Mouse (Mus musculus): ENCODE measurements around the gene Gm5565. TPM values are rescaled to one million over a fixed set of nuclear protein-coding genes. Genes with fewer than 3 reads are reported as not detected.
"Not testable (repeated sequence)": the region's sequence is repeated elsewhere in the genome, so short reads cannot be mapped to it uniquely, and the experiment has no call there.

Gm5565 gene
- polyA plus RNA-seq (2016; fragmentation: Nextera tagmentation; extraction: Ambion mirVana) = not detected in 2 replicates

DNA sequence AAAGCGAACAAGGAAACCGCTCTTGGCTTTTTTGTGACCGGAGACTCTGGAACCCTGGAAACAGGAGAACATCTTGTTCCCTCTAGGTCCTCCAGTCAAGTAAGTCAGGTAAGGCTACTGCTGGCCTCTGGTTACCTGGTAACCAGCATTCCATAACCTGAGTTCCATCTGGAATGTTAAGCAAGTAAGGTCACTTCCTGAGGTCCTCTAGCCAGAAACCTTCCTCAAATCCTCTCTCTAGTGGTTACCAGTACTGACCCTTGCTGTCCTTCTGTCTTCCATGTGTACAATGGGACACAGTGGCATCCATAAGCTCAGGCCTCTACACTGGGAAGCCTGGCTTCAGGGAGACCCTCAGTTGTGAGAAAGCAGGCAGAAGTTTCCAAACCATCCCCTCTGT lies at the start of gene Gm5565:
TSS of gene Gm5565 (minus strand) at position 101 of the 400 bp plus-strand sequence.
- not testable (repeated sequence) for H3K9ac ChIP-seq; H3K4me1 ChIP-seq (replicated peaks); H3K4me3 ChIP-seq; H3K4me2 ChIP-seq; H3K36me3 ChIP-seq; ATAC-seq (ENCODE audit: insufficient number of reproducible peaks, low FRiP score); H3K27me3 ChIP-seq (replicated peaks); H3K27ac ChIP-seq (ENCODE audit: poor library complexity, severe bottlenecking)
- WGBS = 84% methylated on average over 3 of the region's 3 CpGs
- H3K9me3 ChIP-seq (replicated peaks) = peaks cover 17% of the 10 kb centered on the region

DNA sequence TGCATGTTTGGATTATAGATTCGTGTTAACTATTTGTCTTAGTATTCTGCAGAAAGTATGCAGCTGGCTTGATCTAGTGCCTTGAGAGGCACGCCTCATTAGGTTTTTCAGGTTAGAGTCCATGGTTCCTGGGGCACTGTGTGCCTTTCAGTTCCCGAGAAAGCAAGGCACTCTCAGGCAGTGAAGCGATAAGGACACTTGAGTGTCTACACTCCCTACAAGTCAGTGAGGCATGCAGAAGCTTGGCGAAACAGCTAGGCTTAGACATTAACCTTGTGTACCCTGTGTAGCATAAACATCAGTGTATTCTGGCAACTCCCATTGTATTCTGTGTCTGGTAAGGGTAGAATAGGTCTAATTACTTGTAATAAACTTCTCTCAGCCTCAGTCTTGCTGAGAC lies 45.2 kb upstream of the Gm5565 start:
- Histone ChIP-seq H3K27ac (ENCODE audit: poor library complexity, severe bottlenecking) (no peak overlapping the region), H3K4me3 (no peak overlapping the region), H3K9ac (no peak overlapping the region), H3K9me3 (replicated peaks) (no peaks in the 10 kb centered on the region), H3K4me2 (no peak overlapping the region), H3K27me3 (replicated peaks) (no peaks in the 10 kb centered on the region), H3K36me3 (peaks cover 88% of the 10 kb centered on the region), H3K4me1 (replicated peaks) (no peaks in the 10 kb centered on the region)
- ATAC-seq (ENCODE audit: insufficient number of reproducible peaks, low FRiP score) = no peak
- 87% methylated on average over 5 of the region's 5 CpGs for WGBS

GRCm38 (mm10) chr5:146203921-146204320 lies 43.6 kb upstream of the Gm5565 start:
- Histone ChIP-seq H3K4me2 (no peak overlapping the region), H3K36me3 (peaks cover 79% of the 10 kb centered on the region), H3K9ac (no peak overlapping the region), H3K27ac (ENCODE audit: poor library complexity, severe bottlenecking) (no peak overlapping the region), H3K9me3 (replicated peaks) (no peaks in the 10 kb centered on the region), H3K27me3 (replicated peaks) (no peaks in the 10 kb centered on the region), H3K4me3 (no peak overlapping the region), H3K4me1 (replicated peaks) (no peaks in the 10 kb centered on the region)
- ATAC-seq (ENCODE audit: insufficient number of reproducible peaks, low FRiP score) = no peak
- WGBS = 86% methylated on average over 2 of the region's 2 CpGs

- H3K9ac ChIP-seq = no peak overlapping the region
- H3K4me1 ChIP-seq (replicated peaks) = no peaks in the 10 kb centered on the region
- ATAC-seq (ENCODE audit: insufficient number of reproducible peaks, low FRiP score) = no peak
- no peak overlapping the region for H3K4me3 ChIP-seq
- WGBS = 92% methylated on average over 6 of the region's 6 CpGs
- no peaks in the 10 kb centered on the region for H3K27me3 ChIP-seq (replicated peaks)
- H3K9me3 ChIP-seq (replicated peaks) = no peaks in the 10 kb centered on the region; the same call in 1 of the 2 replicates
- H3K4me2 ChIP-seq = no peak overlapping the region
- H3K36me3 ChIP-seq = peaks cover 45% of the 10 kb centered on the region
- H3K27ac ChIP-seq (ENCODE audit: poor library complexity, severe bottlenecking) = no peak overlapping the region
Measured at GRCm38 (mm10) chr5:146200580-146200979, 40.2 kb upstream of the Gm5565 start.

DNA sequence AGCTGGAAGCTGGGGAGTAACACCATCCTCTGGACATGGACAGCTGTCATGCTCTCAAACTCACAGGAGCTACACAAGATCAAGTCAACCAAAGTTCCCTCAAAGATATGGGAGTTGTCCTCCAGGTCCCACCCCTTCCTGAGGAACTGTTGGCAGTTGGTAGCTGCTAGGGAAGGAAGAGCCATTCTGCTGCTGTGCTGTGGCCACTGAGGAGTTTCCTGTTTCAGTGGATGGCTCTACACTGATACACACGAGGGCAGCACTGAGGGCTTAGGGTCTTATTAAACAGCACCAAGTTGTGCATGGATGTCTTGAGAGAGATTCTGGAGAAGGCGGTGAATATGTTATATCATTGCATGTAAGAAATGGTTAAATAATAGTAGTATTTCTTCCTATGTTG lies 39.2 kb upstream of the Gm5565 start:
- no peak for ATAC-seq (ENCODE audit: insufficient number of reproducible peaks, low FRiP score)

DNA sequence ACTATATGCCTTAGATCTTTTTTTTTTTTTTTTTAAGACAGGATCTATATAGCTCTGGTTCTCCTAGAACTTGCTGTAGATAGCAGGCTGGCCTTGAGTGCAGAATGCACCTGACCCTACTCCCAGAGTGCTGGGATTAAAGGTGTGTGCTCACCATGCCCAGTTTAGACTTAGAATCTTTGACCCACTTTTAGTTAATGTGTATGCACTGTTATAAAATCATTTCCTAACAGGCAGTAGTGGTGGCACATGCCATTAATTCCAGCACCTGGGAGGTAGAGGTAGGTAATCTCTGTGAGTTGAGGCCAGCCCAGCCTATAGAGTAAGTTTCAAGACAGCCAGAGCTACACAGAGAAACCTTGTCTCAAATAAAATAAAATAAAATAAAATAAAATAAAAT lies 38.7 kb upstream of the Gm5565 start:
- no peak overlapping the region for H3K4me3 ChIP-seq
- no peak overlapping the region for H3K4me2 ChIP-seq
- H3K4me1 ChIP-seq (replicated peaks) = no peaks in the 10 kb centered on the region
- no peaks in the 10 kb centered on the region for H3K27me3 ChIP-seq (replicated peaks)
- no peak overlapping the region for H3K9ac ChIP-seq
- no peak for ATAC-seq (ENCODE audit: insufficient number of reproducible peaks, low FRiP score)
- no peak overlapping the region for H3K27ac ChIP-seq (ENCODE audit: poor library complexity, severe bottlenecking)
- H3K36me3 ChIP-seq = peaks cover 30% of the 10 kb centered on the region
- no peaks in the 10 kb centered on the region; the same call in 1 of the 2 replicates for H3K9me3 ChIP-seq (replicated peaks)

More for the DNA sequence above, 39.2 kb upstream of the Gm5565 start:
- WGBS = 73% methylated on average over 2 of the region's 2 CpGs
- Histone ChIP-seq H3K9ac (no peak overlapping the region), H3K27ac (ENCODE audit: poor library complexity, severe bottlenecking) (no peak overlapping the region), H3K9me3 (replicated peaks) (no peaks in the 10 kb centered on the region; the same call in 1 of the 2 replicates), H3K4me3 (no peak overlapping the region), H3K36me3 (peaks cover 35% of the 10 kb centered on the region), H3K4me1 (replicated peaks) (no peaks in the 10 kb centered on the region), H3K27me3 (replicated peaks) (no peaks in the 10 kb centered on the region), H3K4me2 (no peak overlapping the region)

DNA sequence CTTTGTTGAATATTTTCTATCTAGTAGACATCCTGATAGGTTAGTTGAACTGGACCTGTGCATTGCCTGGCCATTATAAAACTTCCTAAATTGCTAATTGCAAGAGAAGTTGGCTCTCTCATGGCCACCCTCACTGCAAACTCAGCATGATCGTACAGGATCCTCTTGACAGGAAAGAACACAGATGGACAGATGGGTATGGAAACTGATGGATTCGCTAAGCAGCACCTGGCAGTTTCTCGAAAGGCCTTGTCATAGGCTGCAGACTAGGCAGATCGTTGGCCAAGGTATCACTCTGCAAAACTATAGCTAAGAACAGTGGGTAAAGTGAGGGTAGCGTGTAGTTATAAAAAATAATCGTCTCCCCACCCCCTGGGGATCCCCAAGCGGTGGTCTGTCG lies 33.0 kb upstream of the Gm5565 start:
- Histone ChIP-seq H3K9me3 (replicated peaks) (no peaks in the 10 kb centered on the region; the same call in none of the 2 replicates), H3K4me1 (replicated peaks) (no peaks in the 10 kb centered on the region), H3K4me3 (no peak overlapping the region), H3K36me3 (no peaks in the 10 kb centered on the region), H3K9ac (no peak overlapping the region), H3K4me2 (no peak overlapping the region), H3K27ac (ENCODE audit: poor library complexity, severe bottlenecking) (no peak overlapping the region), H3K27me3 (replicated peaks) (no peaks in the 10 kb centered on the region)
- no peak for ATAC-seq (ENCODE audit: insufficient number of reproducible peaks, low FRiP score)
- WGBS = 78% methylated on average over 8 of the region's 8 CpGs

GRCm38 (mm10) chr5:146190501-146191269 lies 30.3 kb upstream of the Gm5565 start:
- H3K4me2 ChIP-seq = no peak overlapping the region
- H3K36me3 ChIP-seq = no peaks in the 10 kb centered on the region
- H3K4me3 ChIP-seq = no peak overlapping the region
- no peaks in the 10 kb centered on the region; the same call in 1 of the 2 replicates for H3K9me3 ChIP-seq (replicated peaks)
- no peaks in the 10 kb centered on the region for H3K4me1 ChIP-seq (replicated peaks)
- 58% methylated on average over 3 of the region's 3 CpGs for WGBS
- no peak overlapping the region for H3K27ac ChIP-seq (ENCODE audit: poor library complexity, severe bottlenecking)
- ATAC-seq (ENCODE audit: insufficient number of reproducible peaks, low FRiP score) = no peak
- no peaks in the 10 kb centered on the region for H3K27me3 ChIP-seq (replicated peaks)
- H3K9ac ChIP-seq = no peak overlapping the region

DNA sequence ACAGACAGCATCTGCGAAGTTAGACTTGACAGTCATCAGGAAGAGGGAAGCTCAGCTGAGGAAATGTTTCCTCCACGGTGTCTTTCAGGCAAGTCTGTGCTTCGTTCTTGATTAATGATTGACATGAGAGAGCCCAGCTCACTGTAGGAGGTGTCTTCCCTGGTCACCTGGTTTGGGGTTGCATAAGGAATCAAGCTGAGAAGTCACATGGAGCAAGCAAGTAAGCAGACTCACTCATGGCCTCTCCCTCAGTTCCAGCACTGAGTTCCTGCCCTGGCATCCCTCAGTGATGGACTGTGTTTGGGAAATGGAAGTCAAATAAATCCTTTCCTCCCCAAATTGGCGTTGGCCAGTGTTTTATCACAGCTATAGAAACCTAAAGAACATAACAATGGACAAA lies 29.8 kb upstream of the Gm5565 start:
- H3K4me1 ChIP-seq (replicated peaks) = no peaks in the 10 kb centered on the region
- no peak overlapping the region for H3K4me2 ChIP-seq
- 64% methylated on average over 4 of the region's 4 CpGs for WGBS
- ATAC-seq (ENCODE audit: insufficient number of reproducible peaks, low FRiP score) = no peak
- no peaks in the 10 kb centered on the region for H3K36me3 ChIP-seq
- no peaks in the 10 kb centered on the region for H3K27me3 ChIP-seq (replicated peaks)
- no peaks in the 10 kb centered on the region; the same call in 1 of the 2 replicates for H3K9me3 ChIP-seq (replicated peaks)
- H3K9ac ChIP-seq = no peak overlapping the region
- no peak overlapping the region for H3K4me3 ChIP-seq
- H3K27ac ChIP-seq (ENCODE audit: poor library complexity, severe bottlenecking) = no peak overlapping the region

DNA sequence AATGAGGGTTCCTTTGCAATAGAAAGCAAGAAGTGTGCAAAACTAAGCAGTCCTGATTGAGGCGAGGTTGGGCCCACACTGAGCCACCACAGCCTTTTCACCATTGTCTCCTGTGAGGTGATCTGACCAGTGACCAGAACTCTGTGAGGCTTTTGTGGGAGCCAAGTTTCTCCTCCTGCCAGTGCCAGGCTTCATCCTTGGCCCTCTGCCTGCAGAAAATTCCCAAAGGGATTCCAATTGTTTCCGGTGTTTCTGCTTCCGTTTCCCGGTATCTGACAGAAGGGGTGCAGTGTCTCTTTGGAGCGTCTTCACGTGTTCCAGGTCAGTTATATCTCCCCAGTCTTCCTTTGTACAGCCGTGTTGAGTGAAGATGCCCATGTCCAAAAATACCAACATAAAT lies 28.4 kb upstream of the Gm5565 start:
- H3K27ac ChIP-seq (ENCODE audit: poor library complexity, severe bottlenecking) = no peak overlapping the region
- no peaks in the 10 kb centered on the region for H3K36me3 ChIP-seq
- H3K4me1 ChIP-seq (replicated peaks) = no peaks in the 10 kb centered on the region
- H3K9me3 ChIP-seq (replicated peaks) = peaks cover 5% of the 10 kb centered on the region; the same call in 1 of the 2 replicates
- no peak overlapping the region for H3K9ac ChIP-seq
- H3K4me3 ChIP-seq = no peak overlapping the region
- no peaks in the 10 kb centered on the region for H3K27me3 ChIP-seq (replicated peaks)
- ATAC-seq (ENCODE audit: insufficient number of reproducible peaks, low FRiP score) = no peak
- WGBS = 78% methylated on average over 7 of the region's 7 CpGs
- H3K4me2 ChIP-seq = no peak overlapping the region

DNA sequence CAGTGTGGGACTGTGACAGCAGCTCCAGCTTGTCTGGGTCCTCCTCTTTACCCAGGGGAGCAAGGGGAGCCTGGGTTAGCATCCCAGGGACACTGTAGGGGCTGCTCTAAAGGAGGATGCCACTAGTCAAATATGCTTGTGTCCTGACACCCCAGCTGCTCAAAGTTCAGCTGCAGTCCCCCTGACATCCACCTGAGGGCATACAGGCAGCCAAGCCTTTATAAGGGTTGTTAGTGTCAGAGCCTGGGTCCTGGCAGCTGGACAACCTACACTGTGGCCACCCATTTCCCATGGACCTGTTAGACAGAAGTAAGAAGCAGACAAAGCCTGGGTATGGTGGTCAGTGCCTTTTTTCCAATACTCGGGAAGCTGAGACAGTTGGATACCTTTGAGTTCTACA lies 27.8 kb upstream of the Gm5565 start:
- H3K9me3 ChIP-seq (replicated peaks) = peaks cover 11% of the 10 kb centered on the region; the same call in 1 of the 2 replicates
- no peak overlapping the region for H3K9ac ChIP-seq
- no peaks in the 10 kb centered on the region for H3K36me3 ChIP-seq
- H3K27me3 ChIP-seq (replicated peaks) = no peaks in the 10 kb centered on the region
- H3K4me1 ChIP-seq (replicated peaks) = no peaks in the 10 kb centered on the region
- H3K4me2 ChIP-seq = no peak overlapping the region
- H3K27ac ChIP-seq (ENCODE audit: poor library complexity, severe bottlenecking) = no peak overlapping the region
- no peak overlapping the region for H3K4me3 ChIP-seq
- WGBS = 80% methylated on average over 1 of the region's 1 CpGs
- ATAC-seq (ENCODE audit: insufficient number of reproducible peaks, low FRiP score) = no peak

DNA sequence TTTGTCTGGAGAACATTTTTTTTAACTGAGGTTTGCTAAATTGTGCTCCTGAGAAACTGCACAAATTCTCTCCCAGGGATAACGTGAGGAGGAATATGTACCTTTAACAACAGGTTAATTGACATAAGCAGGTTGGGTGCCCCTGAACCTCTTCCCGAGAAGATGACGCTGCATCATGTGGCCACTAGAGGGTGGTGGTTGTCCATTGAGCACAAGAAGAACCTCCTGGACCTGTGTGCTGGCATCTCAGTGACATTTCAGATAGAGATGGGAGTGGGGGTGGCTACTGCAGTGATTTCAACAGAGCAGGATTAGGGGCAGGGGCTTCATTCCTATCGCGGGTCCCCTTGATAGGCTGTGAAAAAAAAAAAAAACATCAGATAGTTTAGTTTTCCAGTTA lies 27.1 kb upstream of the Gm5565 start:
- not testable (repeated sequence) for H3K4me3 ChIP-seq; H3K9ac ChIP-seq; H3K4me2 ChIP-seq; H3K27ac ChIP-seq (ENCODE audit: poor library complexity, severe bottlenecking); H3K4me1 ChIP-seq (replicated peaks); H3K36me3 ChIP-seq; ATAC-seq (ENCODE audit: insufficient number of reproducible peaks, low FRiP score); H3K27me3 ChIP-seq (replicated peaks)
- peaks cover 12% of the 10 kb centered on the region; the same call in 1 of the 2 replicates for H3K9me3 ChIP-seq (replicated peaks)
- WGBS = 19% methylated on average over 5 of the region's 5 CpGs
